Mouse (Mus musculus) embryonic facial prominence, embryonic 12.5 days (tissue): ENCODE results near the gene Adm2. TPM values are rescaled to one million over a fixed set of nuclear protein-coding genes. Genes with fewer than 3 reads are reported as not detected.

Experiments
- ATAC-seq: fragments of 200-750 bp; cut with Nextera tagmentation; 2 replicates; pipeline ENCODE4 v1.8.0; 2017; ENCODE audit not compliant: insufficient number of reproducible peaks, insufficient read depth, low FRiP score, low TSS enrichment
- H3K27ac ChIP-seq: fragments of 300-500 bp; sonication (generic); 2 replicates; pipeline ENCODE4 v1.5.1; 2016; ENCODE audit warnings: mild to moderate bottlenecking
- H3K27me3 ChIP-seq: fragments of 300-500 bp; sonication (generic); 2 replicates; pipeline ENCODE4 v1.6.1; 2016; ENCODE audit warnings: mild to moderate bottlenecking, moderate library complexity
- H3K36me3 ChIP-seq: fragments of 300-500 bp; sonication (generic); 2 replicates; pipeline ENCODE4 v1.6.1; 2016; ENCODE audit warnings: mild to moderate bottlenecking
- H3K4me1 ChIP-seq: fragments of 300-500 bp; sonication (generic); 2 replicates; pipeline ENCODE4 v1.6.1; 2016
- H3K4me2 ChIP-seq: fragments of 300-500 bp; sonication (generic); replicated peaks from 2 replicates; pipeline ENCODE4 v1.6.1; 2016; ENCODE audit warnings: mild to moderate bottlenecking, moderate library complexity
- H3K4me3 ChIP-seq: fragments of 300-500 bp; sonication (generic); 2 replicates; pipeline ENCODE4 v1.5.1; 2016; ENCODE audit warnings: mild to moderate bottlenecking
- H3K9ac ChIP-seq: fragments of 300-500 bp; sonication (generic); 2 replicates; pipeline ENCODE4 v1.6.1; 2016; ENCODE audit warnings: mild to moderate bottlenecking, moderate library complexity
- H3K9me3 ChIP-seq: fragments of 300-500 bp; sonication (generic); 2 replicates; pipeline ENCODE4 v1.6.1; 2016; ENCODE audit warnings: mild to moderate bottlenecking, moderate library complexity
- WGBS: fragments of 180-500 bp; shearing (Covaris S2); methylation state at CpG from one replicate; pipeline ENCODE4 v1.1.7; 2016; 5-methylcytosine and 5-hydroxymethylcytosine counted together
- microRNA-seq: library from miRNA; unstranded; fragments of <30 nt; microRNA quantifications from one replicate; pipeline ENCODE4, GENCODE M21; 2017
- polyA plus RNA-seq: library from polyadenylated mRNA; unstranded; fragments of >200 nt; fragmentation: Nextera tagmentation; extraction: Ambion mirVana; gene quantifications from 2 replicates; pipeline ENCODE4 v1.2.1, GENCODE M21; 2016

Adm2 gene
- polyA plus RNA-seq, 1 experiment from 2014 or later, result not detected

DNA sequence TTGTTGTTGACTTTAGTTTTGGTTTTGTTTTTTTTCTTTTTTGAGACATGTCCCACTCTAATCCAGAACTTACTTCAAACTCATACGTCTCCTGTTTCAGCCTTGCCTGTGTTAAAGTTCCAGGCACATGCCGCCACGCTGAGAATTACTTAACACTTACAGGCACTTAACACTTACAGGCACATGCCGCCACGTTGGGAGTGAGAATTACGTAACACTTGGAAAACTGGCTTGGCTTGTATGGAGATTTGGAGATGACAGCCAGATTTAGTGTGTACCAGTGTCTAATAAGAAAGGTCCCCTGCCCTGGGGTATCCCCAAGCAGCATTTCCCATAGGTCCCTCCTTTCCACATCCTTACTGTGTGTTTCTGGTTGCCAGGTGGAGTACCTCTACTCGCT is 40.5 kb downstream of the Adm2 start:
- Histone ChIP-seq H3K4me1 (peaks cover 9% of the 10 kb centered on the region), H3K27me3 (no peaks in the 10 kb centered on the region), H3K4me2 (no peak overlapping the region), H3K27ac (no peak overlapping the region), H3K9ac (no peak overlapping the region), H3K9me3 (no peaks in the 10 kb centered on the region), H3K36me3 (peaks cover 80% of the 10 kb centered on the region), H3K4me3 (no peak overlapping the region)
- 93% methylated on average over 7 of the region's 7 CpGs for WGBS
- ATAC-seq, result no peak

GRCm38 (mm10) chr15:89365141-89365551 is 42.6 kb downstream of the Adm2 start:
- WGBS, result 93% methylated on average over 4 of the region's 4 CpGs
- Histone ChIP-seq H3K4me2 (no peak overlapping the region), H3K4me3 (no peak overlapping the region), H3K27ac (no peak overlapping the region), H3K9me3 (no peaks in the 10 kb centered on the region), H3K27me3 (no peaks in the 10 kb centered on the region), H3K36me3 (peaks cover 99% of the 10 kb centered on the region), H3K9ac (no peak overlapping the region), H3K4me1 (no peaks in the 10 kb centered on the region)
- no peak for ATAC-seq

DNA sequence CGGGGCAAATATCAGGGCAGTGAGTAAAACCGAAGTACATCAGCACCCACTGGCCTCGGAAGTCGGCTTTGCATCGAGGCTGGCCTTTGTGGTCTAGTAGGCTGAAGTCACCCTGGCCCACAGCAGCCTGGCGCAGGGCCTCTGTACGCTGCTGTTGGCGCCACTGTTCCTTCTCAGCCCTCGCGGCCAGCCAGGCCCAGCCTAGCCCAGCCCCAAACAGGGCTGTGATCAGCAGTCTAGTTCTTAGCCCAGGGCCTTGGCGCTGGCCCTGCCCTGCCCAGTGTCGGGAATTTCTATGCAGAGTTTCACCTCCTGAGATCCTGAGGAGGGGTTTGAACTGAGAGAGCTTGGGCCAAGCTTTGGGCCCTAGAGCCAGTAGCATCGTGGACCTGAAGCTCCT is 49.5 kb downstream of the Adm2 start:
- 89% methylated on average over 13 of the region's 13 CpGs for WGBS
- peaks cover 13% of the 10 kb centered on the region for H3K27me3 ChIP-seq
- no peaks in the 10 kb centered on the region for H3K9me3 ChIP-seq
- H3K9ac ChIP-seq, result no peak overlapping the region
- H3K36me3 ChIP-seq, result peaks cover 57% of the 10 kb centered on the region
- H3K27ac ChIP-seq, result no peak overlapping the region
- H3K4me2 ChIP-seq, result no peak overlapping the region
- peaks cover 13% of the 10 kb centered on the region for H3K4me1 ChIP-seq
- ATAC-seq, result no peak
- H3K4me3 ChIP-seq, result no peak overlapping the region

DNA sequence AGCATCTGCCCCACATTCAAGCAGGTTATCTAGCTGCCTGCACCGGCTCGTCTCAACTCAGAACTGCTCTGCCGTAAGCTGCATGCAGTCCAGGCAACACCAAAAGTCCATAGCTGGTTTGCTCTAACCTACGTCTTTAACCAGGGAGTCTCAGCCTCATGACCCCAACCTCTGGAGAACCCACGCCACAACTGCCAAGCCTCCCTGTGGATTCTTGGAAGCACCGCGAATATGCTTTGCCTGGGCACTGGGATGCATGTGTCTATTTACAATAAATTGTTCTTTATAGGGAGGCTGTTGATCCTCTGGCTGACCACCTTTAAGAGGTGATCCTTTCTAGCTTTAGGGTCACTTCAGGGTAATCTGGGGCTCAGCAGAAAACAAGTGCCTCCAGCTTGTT is 50.0 kb downstream of the Adm2 start:
- H3K36me3 ChIP-seq, result peaks cover 52% of the 10 kb centered on the region
- 85% methylated on average over 7 of the region's 7 CpGs for WGBS
- no peak for ATAC-seq
- H3K4me2 ChIP-seq, result peak overlapping the region; percentile 69
- peak overlapping the region; percentile 57 for H3K4me3 ChIP-seq
- H3K4me1 ChIP-seq, result peaks cover 13% of the 10 kb centered on the region
- 0 out of 2 replicates have a peak overlapping the region, but pooled peaks have one; percentile 30 for H3K27ac ChIP-seq
- no peaks in the 10 kb centered on the region for H3K9me3 ChIP-seq
- peaks cover 18% of the 10 kb centered on the region for H3K27me3 ChIP-seq
- H3K9ac ChIP-seq, result no peak overlapping the region

DNA sequence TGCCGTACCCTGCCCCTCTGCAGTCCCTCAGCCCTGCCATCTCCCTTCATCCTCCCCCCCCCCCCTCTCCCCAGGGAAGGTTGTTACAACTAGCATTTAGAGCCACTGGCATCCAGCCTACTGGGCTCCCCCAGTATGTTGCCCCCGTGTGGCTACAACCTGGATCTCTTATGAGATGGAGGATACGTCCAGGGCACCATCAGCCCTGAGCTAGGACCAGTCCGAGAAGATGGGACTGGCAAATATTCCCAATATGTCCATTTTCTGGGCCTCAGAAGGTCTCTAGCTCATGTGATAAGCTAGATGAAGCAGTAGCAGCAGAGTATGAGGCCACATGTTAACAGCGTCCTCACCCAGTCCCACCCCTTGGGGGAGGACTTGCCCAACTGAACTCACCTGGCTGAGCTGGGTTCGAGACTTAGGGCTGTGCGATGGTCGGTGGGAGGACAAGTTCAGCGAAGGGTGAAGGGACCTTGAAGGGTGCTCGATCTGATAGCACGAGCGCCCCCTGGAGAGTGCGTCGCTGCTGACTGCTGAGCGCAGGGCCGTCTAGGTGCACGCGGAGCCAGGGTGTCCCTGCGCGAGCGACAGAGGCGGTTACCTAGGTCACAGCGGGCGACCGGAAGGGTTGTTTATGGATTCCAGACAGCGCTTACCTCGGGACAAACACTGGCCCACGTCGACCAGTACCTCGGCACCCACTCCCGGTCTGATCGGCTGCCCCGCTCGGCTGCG is 50.7 kb downstream of the Adm2 start:
- ATAC-seq, result peak; percentile 70
- no peaks in the 10 kb centered on the region for H3K9me3 ChIP-seq
- 1% methylated on average over 35 of the region's 35 CpGs for WGBS
- H3K4me2 ChIP-seq, result peak overlapping the region; percentile 69
- H3K36me3 ChIP-seq, result peaks cover 45% of the 10 kb centered on the region
- H3K27ac ChIP-seq, result peak overlapping the region; percentile 81
- peak overlapping the region; percentile 57 for H3K4me3 ChIP-seq
- H3K27me3 ChIP-seq, result peaks cover 24% of the 10 kb centered on the region
- H3K9ac ChIP-seq, result peak overlapping the region; percentile 65
- peaks cover 14% of the 10 kb centered on the region for H3K4me1 ChIP-seq

GRCm38 (mm10) chr15:89373762-89374248 is 51.3 kb downstream of the Adm2 start, which contains the start of gene Sco2:
Sco2 (minus strand) TSS chr15:89373846.
- peaks cover 30% of the 10 kb centered on the region for H3K27me3 ChIP-seq

More at GRCm38 (mm10) chr15:89373762-89374248, 51.3 kb downstream of the Adm2 start, which contains the start of gene Sco2:
- Histone ChIP-seq H3K4me1 (peaks cover 20% of the 10 kb centered on the region), H3K9ac (peak within 1 kb of the TSS; percentile 65), H3K9me3 (no peaks in the 10 kb centered on the region), H3K4me2 (peak within 1 kb of the TSS; percentile 69), H3K27ac (peak within 1 kb of the TSS; percentile 81), H3K4me3 (peak within 1 kb of the TSS; percentile 57), H3K36me3 (peaks cover 39% of the 10 kb centered on the region)
- peak; percentile 69 for ATAC-seq
- WGBS, result under 1% methylated on average over 42 of the region's 42 CpGs

Small RNA genes lying within 50 kb of the gene (microRNA-seq; reads per million reads assigned to microRNA genes)
- not detected for gene Mir6959

Other genes starting within 250 kb of the Adm2 start
- 49.1 and 50.9 TPM in 2 replicates for gene Trabd, start 247.6 kb upstream of the Adm2 start, polyA plus RNA-seq
- gene Selenoo, start 233.6 kb upstream of the Adm2 start, polyA plus RNA-seq, result 21.0 and 22.3 TPM in 2 replicates
- 20.7 and 23.8 TPM in 2 replicates for gene Tubgcp6, start 199.6 kb upstream of the Adm2 start, polyA plus RNA-seq
- gene Hdac10, start 194.0 kb upstream of the Adm2 start, polyA plus RNA-seq, result 20.1 and 21.6 TPM in 2 replicates
- 7.5 and 7.6 TPM in 2 replicates for gene Mapk12, start 182.0 kb upstream of the Adm2 start, polyA plus RNA-seq
- gene Mapk11, start 173.1 kb upstream of the Adm2 start, polyA plus RNA-seq, result 14.0 and 16.4 TPM in 2 replicates
- gene Plxnb2, start 141.9 kb upstream of the Adm2 start, polyA plus RNA-seq, result 169 and 182 TPM in 2 replicates
- 30.2 and 30.3 TPM in 2 replicates for gene Dennd6b, start 126.2 kb upstream of the Adm2 start, polyA plus RNA-seq
- gene Ppp6r2, start 111.2 kb upstream of the Adm2 start, polyA plus RNA-seq, result 38.9 and 41.9 TPM in 2 replicates
- gene Sbf1, start 7.4 kb upstream of the Adm2 start, polyA plus RNA-seq, result 60.9 and 61.6 TPM in 2 replicates
- gene Miox, start 11.7 kb downstream of the Adm2 start, polyA plus RNA-seq, result not detected in 2 replicates
- 54.5 and 58.8 TPM in 2 replicates for gene Lmf2, start 32.9 kb downstream of the Adm2 start, polyA plus RNA-seq
- gene Ncaph2, start 33.0 kb downstream of the Adm2 start, polyA plus RNA-seq, result 171 and 177 TPM in 2 replicates
- gene Sco2, start 51.1 kb downstream of the Adm2 start, polyA plus RNA-seq, result 5.5 and 6.2 TPM in 2 replicates
- gene Tymp, start 54.3 kb downstream of the Adm2 start, polyA plus RNA-seq, result 1.2 and 1.5 TPM in 2 replicates
- 0.27 and 0.51 TPM in 2 replicates for gene Odf3b, start 56.6 kb downstream of the Adm2 start, polyA plus RNA-seq
- 0.11 TPM in 1 of 2 replicates, not detected in the other for gene Klhdc7b, start 62.2 kb downstream of the Adm2 start, polyA plus RNA-seq
- not detected in 2 replicates for gene Syce3, start 87.8 kb downstream of the Adm2 start, polyA plus RNA-seq
- gene Cpt1b, start 103.1 kb downstream of the Adm2 start, polyA plus RNA-seq, result 0.39 and 0.58 TPM in 2 replicates
- 3.5 and 4.7 TPM in 2 replicates for gene C730034F03Rik, start 106.9 kb downstream of the Adm2 start, polyA plus RNA-seq
- 0.22 TPM in 1 of 2 replicates, not detected in the other for gene Gm44502, start 107.0 kb downstream of the Adm2 start, polyA plus RNA-seq
- gene Chkb, start 107.2 kb downstream of the Adm2 start, polyA plus RNA-seq, result 60.2 and 68.7 TPM in 2 replicates
- gene Mapk8ip2, start 131.2 kb downstream of the Adm2 start, polyA plus RNA-seq, result 8.2 and 10.0 TPM in 2 replicates
- 18.0 and 18.2 TPM in 2 replicates for gene Arsa, start 154.7 kb downstream of the Adm2 start, polyA plus RNA-seq
- 3.0 and 4.7 TPM in 2 replicates for gene Shank3, start 176.9 kb downstream of the Adm2 start, polyA plus RNA-seq
- gene Acr, start 245.6 kb downstream of the Adm2 start, polyA plus RNA-seq, result 0.23 and 0.41 TPM in 2 replicates